Mouse (Mus musculus) embryonic facial prominence, embryonic 11.5 days (tissue): ENCODE measurements around the gene Npdc1. TPM values are rescaled to one million over a fixed set of nuclear protein-coding genes. Genes with fewer than 3 reads are reported as not detected.
A peak's percentile ranks its signal among the peaks of the same experiment; 100 is the strongest.

Source experiments
- ATAC-seq: fragments of 200-750 bp; cut with Nextera tagmentation; replicated peaks from 2 replicates; pipeline ENCODE4 v1.8.0; 2017; ENCODE audit warnings: low read depth; ENCODE audit not compliant: insufficient number of reproducible peaks, low FRiP score, low TSS enrichment
- DNase-seq: peaks from one replicate; pipeline ENCODE4 v3.0.0-alpha.2; 2015; ENCODE audit warnings: low spot score
- H3K27ac ChIP-seq: fragments of 300-500 bp; sonication (generic); replicated peaks from 2 replicates; pipeline ENCODE4 v1.5.1; 2014; ENCODE audit warnings: mild to moderate bottlenecking, low read depth, low read length, control low read depth
- H3K27me3 ChIP-seq: fragments of 300-500 bp; sonication (generic); 2 replicates; pipeline ENCODE4 v1.6.1; 2014; ENCODE audit warnings: mild to moderate bottlenecking, low read length, moderate library complexity, mixed read lengths; ENCODE audit not compliant: control insufficient read depth, insufficient read depth
- H3K36me3 ChIP-seq: fragments of 300-500 bp; sonication (generic); replicated peaks from 2 replicates; pipeline ENCODE4 v1.6.1; 2014; ENCODE audit warnings: low read depth, mild to moderate bottlenecking, low read length, moderate library complexity, mixed read lengths; ENCODE audit not compliant: control insufficient read depth, insufficient read depth
- H3K4me1 ChIP-seq: fragments of 300-500 bp; sonication (generic); 2 replicates; pipeline ENCODE4 v1.6.1; 2014; ENCODE audit warnings: low read length, mixed read lengths; ENCODE audit not compliant: control insufficient read depth, insufficient read depth
- H3K4me2 ChIP-seq: fragments of 300-500 bp; sonication (generic); 2 replicates; pipeline ENCODE4 v1.6.1; 2014; ENCODE audit warnings: low read depth, mild to moderate bottlenecking, control low read depth, low read length, moderate library complexity
- H3K4me3 ChIP-seq: fragments of 300-500 bp; sonication (generic); 2 replicates; pipeline ENCODE4 v1.5.1; 2014; ENCODE audit warnings: low read depth, low read length, control low read depth
- H3K9ac ChIP-seq: fragments of 300-500 bp; sonication (generic); replicated peaks from 2 replicates; pipeline ENCODE4 v1.6.1; 2014; ENCODE audit warnings: mild to moderate bottlenecking, control low read depth, low read length
- H3K9me3 ChIP-seq: fragments of 300-500 bp; sonication (generic); replicated peaks from 2 replicates; pipeline ENCODE4 v1.6.1; 2016; ENCODE audit warnings: mild to moderate bottlenecking, low read length, inconsistent platforms, mixed read lengths; ENCODE audit not compliant: control insufficient read depth
- WGBS: fragments of 180-500 bp; shearing (Covaris S2); extraction: QIAGEN DNeasy Blood & Tissue Kit; methylation state at CpG from one replicate; pipeline ENCODE4 v1.1.7; 2014; 5-methylcytosine and 5-hydroxymethylcytosine counted together
- polyA plus RNA-seq: library from polyadenylated mRNA; unstranded; fragments of >200 nt; fragmentation: Nextera tagmentation; extraction: Ambion mirVana; gene quantifications from 2 replicates; pipeline ENCODE4 v1.2.1, GENCODE M21; 2014

Gene Npdc1
- polyA plus RNA-seq, 1 experiment from 2014 or later, result 26.8 TPM

- DNase-seq, result no peak
- Histone ChIP-seq H3K4me3 (peak overlapping the region; percentile 79), H3K27me3 (no peaks in the 10 kb centered on the region), H3K27ac (no peak overlapping the region), H3K9me3 (no peaks in the 10 kb centered on the region), H3K36me3 (no peaks in the 10 kb centered on the region; the same call in none of the 2 replicates), H3K9ac (peak overlapping the region; percentile 82), H3K4me2 (peak overlapping the region; percentile 96), H3K4me1 (peaks cover 8% of the 10 kb centered on the region)
- WGBS, result 23% methylated on average over 2 of the region's 2 CpGs
- no peak for ATAC-seq
Observed at GRCm38 (mm10) chr2:25373431-25373830, 25.7 kb upstream of the Npdc1 start.

- peak; percentile 69 for DNase-seq
Observed at GRCm38 (mm10) chr2:25376589-25376988, 22.6 kb upstream of the Npdc1 start.

GRCm38 (mm10) chr2:25384492-25384891, 14.7 kb upstream of the Npdc1 start:
- no peak for ATAC-seq
- no peak overlapping the region for H3K4me2 ChIP-seq
- no peaks in the 10 kb centered on the region for H3K36me3 ChIP-seq
- no peak overlapping the region for H3K27ac ChIP-seq
- DNase-seq, result no peak
- no peaks in the 10 kb centered on the region for H3K4me1 ChIP-seq
- H3K27me3 ChIP-seq, result no peaks in the 10 kb centered on the region
- 85% methylated on average over 5 of the region's 5 CpGs for WGBS
- H3K9me3 ChIP-seq, result no peaks in the 10 kb centered on the region
- no peak overlapping the region for H3K4me3 ChIP-seq
- no peak overlapping the region for H3K9ac ChIP-seq

More at GRCm38 (mm10) chr2:25376589-25376988, 22.6 kb upstream of the Npdc1 start:
- Histone ChIP-seq H3K9me3 (no peaks in the 10 kb centered on the region), H3K9ac (no peak overlapping the region), H3K27me3 (no peaks in the 10 kb centered on the region), H3K4me2 (no peak overlapping the region), H3K27ac (no peak overlapping the region), H3K4me3 (no peak overlapping the region), H3K4me1 (peaks cover 8% of the 10 kb centered on the region), H3K36me3 (no peaks in the 10 kb centered on the region; the same call in none of the 2 replicates)
- WGBS, result 60% methylated on average over 4 of the region's 4 CpGs
- no peak for ATAC-seq

- Histone ChIP-seq H3K9ac (no peak overlapping the region), H3K4me1 (peaks cover 5% of the 10 kb centered on the region), H3K27me3 (peaks cover 17% of the 10 kb centered on the region), H3K9me3 (no peaks in the 10 kb centered on the region), H3K4me3 (no peak overlapping the region), H3K36me3 (no peaks in the 10 kb centered on the region), H3K4me2 (no peak overlapping the region), H3K27ac (no peak overlapping the region)
- DNase-seq, result no peak
- no peak for ATAC-seq
- 73% methylated on average over 5 of the region's 5 CpGs for WGBS
Observed at GRCm38 (mm10) chr2:25391266-25391665, 7.9 kb upstream of the Npdc1 start.

- Histone ChIP-seq H3K4me2 (no peak overlapping the region), H3K36me3 (no peaks in the 10 kb centered on the region), H3K27me3 (peaks cover 28% of the 10 kb centered on the region), H3K4me1 (peaks cover 5% of the 10 kb centered on the region), H3K9me3 (no peaks in the 10 kb centered on the region), H3K9ac (no peak overlapping the region), H3K27ac (no peak overlapping the region), H3K4me3 (no peak overlapping the region)
- whole genome bisulfite sequencing, result 38% methylated on average over 3 of the region's 3 CpGs
- ATAC-seq (no peak), DNase-seq (no peak)
Observed at GRCm38 (mm10) chr2:25394281-25395221, 4.6 kb upstream of the Npdc1 start.

- ATAC-seq, result no peak
- H3K9ac ChIP-seq, result peak within 1 kb of the TSS; percentile 32
- 2% methylated on average over 57 of the region's 57 CpGs for WGBS
Observed at GRCm38 (mm10) chr2:25395721-25396596, 3.2 kb upstream of the Npdc1 start, which contains the start of gene Entpd2. Entpd2 (plus strand) TSS chr2:25395874.

GRCm38 (mm10) chr2:25396597-25396983, 2.6 kb upstream of the Npdc1 start:
- H3K4me1 ChIP-seq, result peaks cover 5% of the 10 kb centered on the region
- DNase-seq (no peak), ATAC-seq (no peak)
- H3K9me3 ChIP-seq, result no peaks in the 10 kb centered on the region
- H3K27ac ChIP-seq, result no peak overlapping the region
- H3K4me3 ChIP-seq, result no peak overlapping the region
- no peak overlapping the region; the same call in 1 of the 2 replicates for H3K4me2 ChIP-seq
- WGBS, result 16% methylated on average over 3 of the region's 3 CpGs
- H3K9ac ChIP-seq, result no peak overlapping the region
- no peaks in the 10 kb centered on the region for H3K36me3 ChIP-seq
- H3K27me3 ChIP-seq, result peaks cover 31% of the 10 kb centered on the region

More at GRCm38 (mm10) chr2:25395721-25396596, 3.2 kb upstream of the Npdc1 start, which contains the start of gene Entpd2:
- no peaks in the 10 kb centered on the region for H3K36me3 ChIP-seq
- peaks cover 5% of the 10 kb centered on the region for H3K4me1 ChIP-seq
- peak within 1 kb of the TSS; percentile 32 for H3K4me3 ChIP-seq
- DNase-seq, result peak; percentile 43
- peak within 1 kb of the TSS; percentile 70 for H3K4me2 ChIP-seq
- H3K27me3 ChIP-seq, result peaks cover 31% of the 10 kb centered on the region
- no peaks in the 10 kb centered on the region for H3K9me3 ChIP-seq
- no peak within 1 kb of the TSS for H3K27ac ChIP-seq
